Mouse (Mus musculus): Measurements from ENCODE around the gene Irf2bpl.

Gene Irf2bpl

GRCm38 (mm10) chr12:86884197-86885058 is at the start of gene Irf2bpl:
Irf2bpl (minus strand) TSS chr12:86884798.
- DNase-seq (ENCODE audit: low spot score): peak; percentile 65

- DNase-seq (ENCODE audit: low spot score): no peak
These were observed 48.0 kb upstream of the Irf2bpl start for GRCm38 (mm10) chr12:86932575-86932952.

DNA sequence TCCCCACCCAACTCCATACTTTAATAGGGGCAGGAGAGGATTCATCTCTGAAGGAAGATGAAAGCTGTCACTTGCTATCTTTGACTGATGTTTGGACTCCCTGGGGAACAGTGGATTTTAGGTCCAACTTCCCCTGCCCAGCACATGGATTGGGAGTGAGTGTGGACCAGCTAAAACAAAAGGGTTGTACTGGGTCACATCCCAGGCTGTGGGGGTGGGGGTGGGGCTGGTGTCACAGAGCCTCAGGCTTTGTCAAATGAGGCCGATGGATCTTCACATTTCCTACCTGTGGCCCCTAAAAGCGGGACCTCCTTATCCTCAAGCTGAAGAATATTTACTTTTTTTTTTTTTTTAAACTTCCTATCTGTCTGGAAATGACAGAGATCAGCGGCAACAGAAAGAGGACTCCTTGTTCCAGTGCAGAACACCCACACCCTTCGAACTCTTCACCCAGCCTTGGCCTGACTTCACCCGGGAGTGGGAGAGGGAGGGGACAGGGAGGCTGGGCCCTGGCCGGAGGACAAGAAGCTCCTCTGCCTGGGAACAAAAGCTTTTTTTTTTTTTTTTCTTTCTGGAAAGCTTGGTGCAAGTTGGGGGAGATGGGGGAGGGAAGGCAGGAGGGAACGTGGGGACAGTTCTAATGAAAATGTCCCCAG is 47.4 kb upstream of the Irf2bpl start:
- DNase-seq (ENCODE audit: low spot score): no peak

- no peak for DNase-seq (ENCODE audit: low spot score)
These were observed 46.5 kb upstream of the Irf2bpl start for GRCm38 (mm10) chr12:86930934-86931729.

DNA sequence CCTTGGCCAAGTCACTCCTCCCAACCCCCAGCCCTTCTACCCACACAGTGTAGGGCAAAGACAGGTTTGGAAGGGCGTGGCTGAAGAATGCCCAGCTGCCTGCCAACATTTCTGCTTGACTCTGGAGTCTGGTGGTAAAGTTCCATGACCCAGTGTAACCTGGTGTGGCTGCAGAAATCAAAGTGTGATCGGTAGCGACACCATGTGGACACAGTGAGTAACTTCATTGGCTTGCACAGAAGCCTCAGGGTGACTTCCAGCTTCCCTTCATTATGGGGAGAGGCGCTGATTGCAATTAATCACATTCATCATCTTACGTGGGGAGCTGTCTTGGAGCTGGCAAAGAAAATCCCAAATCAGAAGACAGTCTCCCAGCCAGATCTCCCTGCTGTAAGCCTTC is 39.2 kb upstream of the Irf2bpl start:
- DNase-seq (ENCODE audit: low spot score): peak; percentile 57

DNA sequence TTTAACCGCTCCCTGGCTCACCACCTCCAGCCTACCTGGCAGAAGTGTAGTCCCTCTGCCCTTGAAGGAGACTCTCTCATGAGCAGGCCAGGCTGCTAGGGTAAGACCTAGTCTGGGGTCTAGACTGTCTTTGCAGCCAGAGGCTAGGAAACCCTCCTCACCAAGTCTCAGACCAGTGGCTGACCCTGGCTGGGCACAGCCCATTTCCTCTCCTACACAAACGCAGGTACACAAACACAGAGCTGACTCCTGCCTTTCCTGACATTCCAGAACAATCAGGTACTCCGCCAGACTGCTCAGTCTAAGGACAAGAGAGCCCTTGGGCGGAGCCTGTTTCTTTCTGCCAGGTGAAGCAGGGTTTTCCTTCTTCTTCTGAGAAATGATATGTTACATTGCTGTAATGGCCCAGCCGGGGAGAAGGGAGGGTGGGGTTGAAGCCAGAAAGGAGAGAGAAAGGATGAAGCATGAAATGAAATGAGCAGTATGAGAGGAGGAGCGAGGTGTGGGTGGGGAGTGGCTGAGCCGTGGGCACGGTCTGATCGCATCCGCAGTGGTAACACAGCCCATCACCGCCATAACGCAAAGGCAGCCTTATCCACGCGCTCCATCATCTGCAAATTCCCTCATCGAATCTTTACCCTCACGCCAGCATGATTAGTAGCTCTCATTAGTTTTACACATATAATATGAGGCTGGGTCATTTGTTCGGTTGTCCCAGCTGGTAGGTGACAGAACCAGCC is 34.6 kb upstream of the Irf2bpl start:
- DNase-seq (ENCODE audit: low spot score): no peak

DNA sequence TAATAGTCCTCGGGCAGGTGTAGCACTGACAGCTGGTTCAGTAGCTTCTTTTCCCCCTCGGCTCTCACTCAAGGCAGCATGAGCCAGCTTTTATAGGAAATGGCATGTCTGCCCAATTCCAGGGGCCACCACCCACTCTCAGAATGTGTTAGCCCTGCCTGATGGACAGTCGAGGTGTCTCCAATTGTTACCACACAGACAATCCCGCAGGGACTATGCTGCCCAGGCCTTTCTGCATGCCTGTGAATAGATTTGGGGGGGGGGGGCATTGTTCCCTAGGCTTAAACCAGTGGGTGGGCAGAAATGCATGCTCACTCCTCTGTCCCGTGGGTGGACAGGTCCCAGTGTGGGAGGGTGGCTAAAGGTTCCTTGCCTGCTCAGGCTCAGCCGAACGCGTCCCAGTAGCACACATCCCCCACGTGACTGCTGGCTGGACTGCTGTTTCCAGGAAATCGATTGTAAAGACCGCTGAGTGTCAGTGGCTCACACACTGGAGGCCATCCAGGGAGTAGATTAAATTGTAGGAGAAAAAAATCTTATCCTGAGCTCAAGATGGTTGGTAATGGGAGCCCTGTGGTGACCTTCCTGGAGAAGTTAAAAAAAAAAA is 33.9 kb upstream of the Irf2bpl start:
- DNase-seq (ENCODE audit: low spot score): no peak

GRCm38 (mm10) chr12:86916796-86917573 is 32.4 kb upstream of the Irf2bpl start:
- no peak for DNase-seq (ENCODE audit: low spot score)

- no peak for DNase-seq (ENCODE audit: low spot score)
These were observed 31.0 kb upstream of the Irf2bpl start for GRCm38 (mm10) chr12:86915617-86916016.

DNA sequence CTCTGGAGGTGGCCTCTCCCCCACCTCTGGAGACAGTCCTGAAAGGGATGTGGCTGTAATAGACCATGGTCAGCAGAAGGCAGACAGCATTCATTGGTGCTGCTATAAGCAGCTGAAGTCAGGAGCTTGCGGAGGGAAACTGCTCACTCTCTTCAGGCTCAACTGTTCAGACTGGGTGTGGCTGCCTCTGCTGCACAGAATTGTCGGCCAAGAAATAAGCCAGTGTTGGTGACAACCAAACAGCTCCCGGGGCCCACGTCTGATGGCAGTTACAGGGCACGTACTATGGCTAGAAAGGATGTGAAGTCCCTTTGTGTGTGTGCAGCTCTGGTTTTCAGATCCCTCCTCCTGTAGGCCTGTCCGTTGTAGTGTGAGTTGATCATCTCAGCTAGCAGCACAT is 30.2 kb upstream of the Irf2bpl start:
- DNase-seq (ENCODE audit: low spot score): no peak

DNA sequence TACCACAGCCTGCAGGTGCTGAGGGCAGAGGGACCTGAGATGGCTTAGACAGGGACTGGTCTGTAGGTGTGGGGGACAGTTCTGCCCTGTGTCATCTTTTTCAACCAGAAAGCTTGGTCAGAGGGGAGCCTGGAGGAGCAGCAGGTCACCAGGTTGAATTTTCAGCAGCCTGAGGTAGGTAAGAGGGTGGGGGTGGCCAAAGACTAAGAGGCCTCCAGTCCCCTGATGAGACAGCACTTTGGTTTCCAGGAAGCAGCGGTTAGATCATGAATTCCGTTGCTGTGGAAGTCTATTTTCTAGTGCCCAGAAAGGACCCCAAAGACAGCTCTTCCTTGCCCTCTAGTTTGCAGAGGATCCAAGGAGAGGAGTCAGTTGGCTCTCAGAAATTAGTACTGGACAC is 29.8 kb upstream of the Irf2bpl start:
- DNase-seq (ENCODE audit: low spot score): no peak

GRCm38 (mm10) chr12:86912335-86913093 is 27.9 kb upstream of the Irf2bpl start:
- DNase-seq (ENCODE audit: low spot score): no peak

DNA sequence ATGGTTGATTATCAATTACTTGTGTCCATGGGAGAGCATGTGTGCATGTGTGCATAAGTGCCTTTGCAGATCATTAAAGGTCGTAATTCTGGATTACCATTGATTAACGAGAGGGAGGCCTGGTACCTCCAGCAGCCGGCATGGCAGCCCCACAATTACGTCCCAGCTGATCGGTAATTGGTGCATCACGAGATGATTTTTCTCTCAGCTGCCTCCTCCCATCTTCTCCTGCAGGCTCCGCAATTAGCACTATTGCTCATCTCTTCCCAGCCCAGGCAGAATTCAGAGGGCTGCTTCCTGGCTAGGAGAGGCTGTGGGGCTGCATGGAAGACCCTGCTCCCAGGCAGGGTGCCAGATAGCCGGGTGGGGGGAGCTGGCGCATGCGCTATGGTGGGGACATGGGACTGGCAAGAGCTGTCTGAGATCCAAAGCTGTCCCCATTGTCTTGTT is 26.9 kb upstream of the Irf2bpl start:
- DNase-seq (ENCODE audit: low spot score): no peak

GRCm38 (mm10) chr12:86906395-86906794 is 21.8 kb upstream of the Irf2bpl start:
- peak; percentile 71 for DNase-seq (ENCODE audit: low spot score)

GRCm38 (mm10) chr12:86905876-86906275 is 21.3 kb upstream of the Irf2bpl start:
- no peak for DNase-seq (ENCODE audit: low spot score)

DNA sequence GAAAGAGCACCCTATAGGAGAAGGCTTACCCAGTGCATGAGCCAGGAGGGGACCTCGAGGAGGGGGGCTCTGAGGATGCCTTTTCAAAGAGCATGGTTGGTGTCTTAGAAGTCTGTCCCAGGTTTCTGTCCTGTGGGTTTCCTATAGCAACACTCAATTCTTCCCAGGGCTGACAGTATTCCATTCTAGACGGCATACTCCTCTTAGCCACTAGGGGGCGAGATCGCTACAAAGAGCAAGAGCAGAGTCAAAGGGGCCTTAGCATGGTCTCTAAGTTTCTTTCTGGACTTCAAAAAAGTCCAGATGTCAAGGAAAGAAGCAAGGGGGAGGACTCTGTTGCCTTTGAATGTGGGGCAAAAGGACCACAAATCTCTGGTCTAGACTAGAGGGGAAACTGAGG is 20.6 kb upstream of the Irf2bpl start:
- DNase-seq (ENCODE audit: low spot score): no peak

DNA sequence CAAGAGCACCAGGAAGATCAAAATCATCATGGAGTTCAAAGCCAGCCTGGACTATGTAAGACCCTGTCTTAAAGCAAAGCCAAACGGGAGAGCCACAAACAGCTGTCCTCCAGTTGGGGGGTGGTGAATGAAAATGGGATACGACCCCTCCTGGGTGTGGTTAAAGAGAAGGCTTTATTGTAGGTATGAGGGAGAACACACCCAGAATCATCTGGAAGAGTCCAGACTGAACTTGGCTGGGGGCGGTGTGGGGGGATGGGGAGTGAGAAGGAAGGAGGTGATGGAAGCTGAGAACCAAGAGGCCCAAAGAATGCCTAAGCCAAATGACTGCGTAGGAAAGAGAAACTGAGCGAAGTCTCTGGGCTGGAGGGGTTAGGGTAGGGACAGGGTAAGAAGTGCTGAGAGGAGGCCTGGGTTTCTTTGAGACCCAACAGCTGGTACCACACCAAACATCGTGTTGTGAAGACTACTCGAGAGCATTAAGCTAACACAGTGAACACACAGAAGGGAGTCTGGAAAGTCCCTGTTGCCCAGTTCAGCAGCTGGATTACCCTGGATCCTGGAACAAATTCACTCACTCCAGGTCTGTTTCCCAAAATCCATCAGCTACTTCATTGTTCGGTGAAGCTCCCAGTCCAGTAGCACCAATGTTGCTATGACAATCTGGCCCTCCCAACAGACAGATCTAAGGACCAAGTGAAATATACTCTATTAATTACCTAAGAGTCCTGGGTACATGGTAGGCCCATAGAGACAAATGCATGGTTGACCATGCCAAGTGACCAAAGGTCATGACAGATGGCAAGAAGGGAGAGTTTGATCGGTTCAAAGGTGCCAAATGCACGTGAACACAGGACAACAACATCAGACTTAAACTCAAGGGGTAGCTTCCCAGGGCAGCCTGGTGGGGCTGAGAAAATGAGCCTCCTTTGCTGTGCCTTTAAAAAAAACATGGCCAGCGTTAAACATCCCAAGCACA is 19.5 kb upstream of the Irf2bpl start:
- no peak for DNase-seq (ENCODE audit: low spot score)

DNA sequence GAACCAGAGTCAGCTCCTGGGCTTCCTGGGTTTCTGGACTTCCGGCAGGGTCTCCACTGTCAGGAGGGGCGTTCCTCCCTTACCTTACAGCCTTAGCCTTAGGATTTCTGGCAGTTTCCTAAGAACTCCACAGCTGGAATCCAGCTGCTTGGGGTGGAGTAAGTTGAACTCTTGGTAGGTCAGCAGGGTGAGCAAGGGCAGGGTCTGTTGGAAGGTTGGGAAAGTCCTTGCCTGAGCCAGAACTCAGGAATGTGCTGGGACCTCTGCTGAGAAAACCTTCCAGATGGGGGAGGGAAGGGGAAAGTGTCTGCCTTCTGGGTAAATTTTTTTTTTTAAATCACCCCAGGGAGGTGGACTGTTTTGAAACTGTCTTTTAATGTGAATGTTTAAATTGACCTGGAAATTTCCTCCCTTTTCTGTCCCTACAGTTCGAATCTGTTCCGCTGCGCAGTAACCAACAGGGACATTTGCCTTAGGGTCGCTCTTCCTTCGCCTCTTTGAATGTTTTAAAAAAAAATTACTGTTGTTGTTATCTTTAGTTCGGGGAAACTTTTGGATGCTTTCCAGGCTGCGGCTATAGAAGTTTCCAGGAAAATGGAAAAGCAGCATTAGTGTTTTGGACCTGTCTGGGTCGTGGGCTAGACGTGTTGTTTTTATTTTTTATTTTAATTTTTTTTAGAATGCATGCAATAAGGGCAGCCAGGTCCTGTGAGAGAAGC is 15.0 kb upstream of the Irf2bpl start:
- DNase-seq (ENCODE audit: low spot score): no peak
